Mouse (Mus musculus): Measurements from ENCODE around the gene Tcn2.

- TF ChIP-seq POLR2A (IDR thresholded peaks at IDR 0.05; ENCODE audit: extremely low read depth, insufficient read depth, low read length) (no peak), CTCF (IDR thresholded peaks at IDR 0.05; ENCODE audit: extremely low read depth, insufficient read depth, low read length) (peak; percentile 83)
Observed at GRCm38 (mm10) chr11:3879836-3880235, 52.1 kb downstream of the Tcn2 start.
